Mouse (Mus musculus): ENCODE data around the gene Stra6. TPM values are rescaled to one million over a fixed set of nuclear protein-coding genes. Genes with fewer than 3 reads are reported as not detected.

Stra6 gene
- polyA plus RNA-seq, 1 experiment from 2014 or later, result 24.1 TPM

- Histone ChIP-seq H3K36me3 (ENCODE audit: insufficient read depth, low read length) (no peaks in the 10 kb centered on the region), H3K4me2 (replicated peaks; ENCODE audit: low read depth, low read length) (no peak overlapping the region), H3K27me3 (ENCODE audit: insufficient read depth, low read length) (peaks cover 4% of the 10 kb centered on the region; the same call in 1 of the 2 replicates), H3K4me1 (ENCODE audit: insufficient read depth, low read length) (peaks cover 7% of the 10 kb centered on the region; the same call in 1 of the 2 replicates), H3K9me3 (ENCODE audit: low read length) (no peaks in the 10 kb centered on the region), H3K9ac (replicated peaks; ENCODE audit: low read length) (no peak overlapping the region), H3K27ac (ENCODE audit: low read length) (no peak overlapping the region), H3K4me3 (ENCODE audit: low read length) (no peak overlapping the region)
- no peak for ATAC-seq (ENCODE audit: low FRiP score, low TSS enrichment)
- 75% methylated on average over 2 of the region's 2 CpGs for WGBS
These were observed 28.1 kb upstream of the Stra6 start for GRCm38 (mm10) chr9:58035519-58035918.

- no peak overlapping the region for H3K27ac ChIP-seq (ENCODE audit: low read length)
- H3K36me3 ChIP-seq (ENCODE audit: insufficient read depth, low read length), result no peaks in the 10 kb centered on the region
- WGBS, result 61% methylated on average over 7 of the region's 7 CpGs
- no peak overlapping the region for H3K4me2 ChIP-seq (replicated peaks; ENCODE audit: low read depth, low read length)
- ATAC-seq (ENCODE audit: low FRiP score, low TSS enrichment), result no peak
- no peak overlapping the region for H3K9ac ChIP-seq (replicated peaks; ENCODE audit: low read length)
- H3K4me3 ChIP-seq (ENCODE audit: low read length), result no peak overlapping the region
- H3K27me3 ChIP-seq (ENCODE audit: insufficient read depth, low read length), result peaks cover 4% of the 10 kb centered on the region; the same call in 1 of the 2 replicates
- no peaks in the 10 kb centered on the region for H3K9me3 ChIP-seq (ENCODE audit: low read length)
- H3K4me1 ChIP-seq (ENCODE audit: insufficient read depth, low read length), result peaks cover 7% of the 10 kb centered on the region; the same call in 1 of the 2 replicates
These were observed 27.5 kb upstream of the Stra6 start for GRCm38 (mm10) chr9:58035951-58036698.

GRCm38 (mm10) chr9:58036961-58037360 lies 26.6 kb upstream of the Stra6 start:
- H3K4me3 ChIP-seq (ENCODE audit: low read length), result no peak overlapping the region
- H3K4me2 ChIP-seq (replicated peaks; ENCODE audit: low read depth, low read length), result no peak overlapping the region
- H3K36me3 ChIP-seq (ENCODE audit: insufficient read depth, low read length), result no peaks in the 10 kb centered on the region
- no peak for ATAC-seq (ENCODE audit: low FRiP score, low TSS enrichment)
- peaks cover 4% of the 10 kb centered on the region; the same call in 1 of the 2 replicates for H3K27me3 ChIP-seq (ENCODE audit: insufficient read depth, low read length)
- no peaks in the 10 kb centered on the region for H3K9me3 ChIP-seq (ENCODE audit: low read length)
- peaks cover 11% of the 10 kb centered on the region for H3K4me1 ChIP-seq (ENCODE audit: insufficient read depth, low read length)
- H3K27ac ChIP-seq (ENCODE audit: low read length), result no peak overlapping the region
- H3K9ac ChIP-seq (replicated peaks; ENCODE audit: low read length), result no peak overlapping the region
- 70% methylated on average over 4 of the region's 4 CpGs for WGBS

DNA sequence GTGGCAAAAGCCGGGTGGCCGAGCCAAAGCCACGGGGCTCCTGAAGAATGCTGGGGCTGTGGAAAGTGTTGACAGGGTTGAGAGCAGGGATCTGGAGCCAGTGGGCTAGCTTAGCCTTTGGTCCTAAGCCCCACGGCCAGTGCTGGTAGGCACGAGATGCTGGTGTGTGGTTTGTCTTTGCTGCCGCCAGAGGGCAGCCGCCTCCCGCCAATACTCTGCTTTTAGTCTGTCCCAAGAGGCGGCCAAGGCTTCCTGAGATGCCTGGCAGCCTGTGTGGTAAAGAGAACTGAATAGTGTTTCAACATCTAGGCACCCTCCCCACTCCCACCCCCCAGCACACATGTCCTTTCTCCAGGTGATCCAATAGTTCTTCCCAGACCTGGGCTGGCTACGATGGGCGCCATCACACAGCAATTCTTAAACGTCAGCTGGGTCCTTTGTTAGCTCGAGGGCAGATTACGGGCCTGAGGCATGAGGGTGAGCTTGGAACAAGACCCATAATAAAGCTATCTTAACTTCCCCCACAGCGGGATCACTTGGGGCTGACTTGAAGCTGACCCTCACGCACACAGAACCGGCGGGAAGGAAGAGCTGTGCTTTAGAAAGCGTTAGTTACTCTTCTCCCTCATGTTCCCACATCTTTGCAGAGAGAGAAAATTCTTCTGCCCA lies 25.0 kb upstream of the Stra6 start:
- Histone ChIP-seq H3K4me1 (ENCODE audit: insufficient read depth, low read length) (peaks cover 17% of the 10 kb centered on the region), H3K27me3 (ENCODE audit: insufficient read depth, low read length) (peaks cover 4% of the 10 kb centered on the region; the same call in 1 of the 2 replicates), H3K27ac (ENCODE audit: low read length) (no peak overlapping the region), H3K4me2 (replicated peaks; ENCODE audit: low read depth, low read length) (no peak overlapping the region), H3K9me3 (ENCODE audit: low read length) (no peaks in the 10 kb centered on the region), H3K4me3 (ENCODE audit: low read length) (no peak overlapping the region), H3K36me3 (ENCODE audit: insufficient read depth, low read length) (no peaks in the 10 kb centered on the region), H3K9ac (replicated peaks; ENCODE audit: low read length) (no peak overlapping the region)
- ATAC-seq (ENCODE audit: low FRiP score, low TSS enrichment), result peak; percentile 78
- WGBS, result 27% methylated on average over 19 of the region's 19 CpGs

DNA sequence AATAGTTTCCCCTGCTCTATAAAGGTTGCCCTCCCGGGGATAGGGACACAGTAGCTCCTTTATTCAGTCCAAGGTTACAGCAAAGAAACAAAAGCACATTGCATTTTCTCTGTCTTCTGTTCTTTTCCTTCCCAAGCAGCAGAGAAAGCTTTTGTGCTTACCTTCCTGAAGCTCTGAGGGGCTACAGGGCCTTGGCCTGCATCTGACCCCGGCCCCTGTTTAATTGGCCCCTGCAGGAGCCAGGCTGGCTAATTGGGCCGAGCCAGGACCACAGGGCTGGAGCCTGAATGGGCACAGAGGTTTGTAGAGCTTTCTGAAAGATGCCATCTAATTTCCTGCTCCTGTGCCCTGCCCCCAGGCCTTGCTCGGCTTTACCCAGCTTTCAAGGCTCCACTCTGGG lies 22.6 kb upstream of the Stra6 start:
- H3K36me3 ChIP-seq (ENCODE audit: insufficient read depth, low read length), result no peaks in the 10 kb centered on the region
- 40% methylated on average over 4 of the region's 4 CpGs for WGBS
- ATAC-seq (ENCODE audit: low FRiP score, low TSS enrichment), result no peak
- H3K9me3 ChIP-seq (ENCODE audit: low read length), result no peaks in the 10 kb centered on the region
- 0 out of 2 replicates have a peak overlapping the region, but pooled peaks have one; percentile 10 for H3K9ac ChIP-seq (replicated peaks; ENCODE audit: low read length)
- H3K4me3 ChIP-seq (ENCODE audit: low read length), result no peak overlapping the region
- peak overlapping the region; percentile 25 for H3K27ac ChIP-seq (ENCODE audit: low read length)
- H3K4me2 ChIP-seq (replicated peaks; ENCODE audit: low read depth, low read length), result no peak overlapping the region
- peaks cover 4% of the 10 kb centered on the region; the same call in 1 of the 2 replicates for H3K27me3 ChIP-seq (ENCODE audit: insufficient read depth, low read length)
- peaks cover 22% of the 10 kb centered on the region for H3K4me1 ChIP-seq (ENCODE audit: insufficient read depth, low read length)

- no peak overlapping the region for H3K4me3 ChIP-seq (ENCODE audit: low read length)
- WGBS, result 21% methylated on average over 10 of the region's 10 CpGs
- H3K27ac ChIP-seq (ENCODE audit: low read length), result no peak overlapping the region; the same call in 1 of the 2 replicates
- peaks cover 4% of the 10 kb centered on the region; the same call in 1 of the 2 replicates for H3K27me3 ChIP-seq (ENCODE audit: insufficient read depth, low read length)
- no peak overlapping the region for H3K9ac ChIP-seq (replicated peaks; ENCODE audit: low read length)
- no peaks in the 10 kb centered on the region for H3K36me3 ChIP-seq (ENCODE audit: insufficient read depth, low read length)
- no peak overlapping the region for H3K4me2 ChIP-seq (replicated peaks; ENCODE audit: low read depth, low read length)
- peaks cover 22% of the 10 kb centered on the region for H3K4me1 ChIP-seq (ENCODE audit: insufficient read depth, low read length)
- H3K9me3 ChIP-seq (ENCODE audit: low read length), result no peaks in the 10 kb centered on the region
- ATAC-seq (ENCODE audit: low FRiP score, low TSS enrichment), result no peak
These were observed 21.2 kb upstream of the Stra6 start for GRCm38 (mm10) chr9:58042391-58042790.

GRCm38 (mm10) chr9:58043496-58044017 lies 20.0 kb upstream of the Stra6 start:
- H3K27ac ChIP-seq (ENCODE audit: low read length), result no peak overlapping the region
- no peaks in the 10 kb centered on the region for H3K36me3 ChIP-seq (ENCODE audit: insufficient read depth, low read length)
- H3K9ac ChIP-seq (replicated peaks; ENCODE audit: low read length), result no peak overlapping the region
- no peaks in the 10 kb centered on the region for H3K9me3 ChIP-seq (ENCODE audit: low read length)
- no peak for ATAC-seq (ENCODE audit: low FRiP score, low TSS enrichment)
- H3K4me1 ChIP-seq (ENCODE audit: insufficient read depth, low read length), result peaks cover 22% of the 10 kb centered on the region
- no peak overlapping the region for H3K4me2 ChIP-seq (replicated peaks; ENCODE audit: low read depth, low read length)
- H3K4me3 ChIP-seq (ENCODE audit: low read length), result no peak overlapping the region
- no peaks in the 10 kb centered on the region for H3K27me3 ChIP-seq (ENCODE audit: insufficient read depth, low read length)
- 87% methylated on average over 10 of the region's 10 CpGs for WGBS

- Histone ChIP-seq H3K27me3 (ENCODE audit: insufficient read depth, low read length) (no peaks in the 10 kb centered on the region; the same call in 1 of the 2 replicates), H3K4me1 (ENCODE audit: insufficient read depth, low read length) (peaks cover 18% of the 10 kb centered on the region), H3K9ac (replicated peaks; ENCODE audit: low read length) (no peak overlapping the region), H3K4me3 (ENCODE audit: low read length) (no peak overlapping the region), H3K27ac (ENCODE audit: low read length) (no peak overlapping the region), H3K4me2 (replicated peaks; ENCODE audit: low read depth, low read length) (no peak overlapping the region), H3K36me3 (ENCODE audit: insufficient read depth, low read length) (no peaks in the 10 kb centered on the region), H3K9me3 (ENCODE audit: low read length) (no peaks in the 10 kb centered on the region)
- 21% methylated on average over 10 of the region's 10 CpGs for WGBS
- ATAC-seq (ENCODE audit: low FRiP score, low TSS enrichment), result no peak
These were observed 18.8 kb upstream of the Stra6 start for GRCm38 (mm10) chr9:58044828-58045227.

GRCm38 (mm10) chr9:58045646-58046045 lies 17.9 kb upstream of the Stra6 start:
- H3K27ac ChIP-seq (ENCODE audit: low read length), result no peak overlapping the region
- 26% methylated on average over 4 of the region's 4 CpGs for WGBS
- no peaks in the 10 kb centered on the region for H3K36me3 ChIP-seq (ENCODE audit: insufficient read depth, low read length)
- no peak for ATAC-seq (ENCODE audit: low FRiP score, low TSS enrichment)
- no peak overlapping the region for H3K4me2 ChIP-seq (replicated peaks; ENCODE audit: low read depth, low read length)
- no peaks in the 10 kb centered on the region for H3K9me3 ChIP-seq (ENCODE audit: low read length)
- H3K4me1 ChIP-seq (ENCODE audit: insufficient read depth, low read length), result peaks cover 15% of the 10 kb centered on the region
- H3K4me3 ChIP-seq (ENCODE audit: low read length), result no peak overlapping the region
- H3K9ac ChIP-seq (replicated peaks; ENCODE audit: low read length), result no peak overlapping the region; the same call in 1 of the 2 replicates
- H3K27me3 ChIP-seq (ENCODE audit: insufficient read depth, low read length), result no peaks in the 10 kb centered on the region; the same call in 1 of the 2 replicates
